Mouse (Mus musculus): ENCODE data around the gene Accsl. TPM values are rescaled to one million over a fixed set of nuclear protein-coding genes. Genes with fewer than 3 reads are reported as not detected.

Accsl gene
- total and polyA plus RNA-seq, 2 experiments from 2014 or later, result 0.08 TPM; not detected in 1

GRCm38 (mm10) chr2:93807440-93807839 is 61.5 kb downstream of the Accsl start:
- H3K4me3 ChIP-seq (ENCODE audit: low read depth, low read length), result no peak overlapping the region
- peaks cover 74% of the 10 kb centered on the region for H3K36me3 ChIP-seq (replicated peaks; ENCODE audit: control insufficient read depth, insufficient read depth, low read length)
- ATAC-seq (ENCODE audit: insufficient read depth, low read depth), result no peak
- H3K9me3 ChIP-seq (replicated peaks; ENCODE audit: control insufficient read depth, low read length), result no peaks in the 10 kb centered on the region
- 75% methylated on average over 8 of the region's 8 CpGs for WGBS
- no peak overlapping the region for H3K9ac ChIP-seq (replicated peaks; ENCODE audit: low read depth, low read length)
- no peak overlapping the region for H3K27ac ChIP-seq (ENCODE audit: low read depth)
- H3K27me3 ChIP-seq (ENCODE audit: control insufficient read depth, insufficient read depth, low read length), result no peaks in the 10 kb centered on the region
- no peak for DNase-seq (ENCODE audit: low spot score)
- TF ChIP-seq EP300 (IDR thresholded peaks at IDR 0.05; ENCODE audit: low read depth), result no peak
- TF ChIP-seq CTCF (IDR thresholded peaks at IDR 0.05; ENCODE audit: low read depth), result no peak
- no peaks in the 10 kb centered on the region for H3K4me1 ChIP-seq (ENCODE audit: control insufficient read depth, insufficient read depth)
- H3K4me2 ChIP-seq (ENCODE audit: low read depth, low read length), result no peak overlapping the region

DNA sequence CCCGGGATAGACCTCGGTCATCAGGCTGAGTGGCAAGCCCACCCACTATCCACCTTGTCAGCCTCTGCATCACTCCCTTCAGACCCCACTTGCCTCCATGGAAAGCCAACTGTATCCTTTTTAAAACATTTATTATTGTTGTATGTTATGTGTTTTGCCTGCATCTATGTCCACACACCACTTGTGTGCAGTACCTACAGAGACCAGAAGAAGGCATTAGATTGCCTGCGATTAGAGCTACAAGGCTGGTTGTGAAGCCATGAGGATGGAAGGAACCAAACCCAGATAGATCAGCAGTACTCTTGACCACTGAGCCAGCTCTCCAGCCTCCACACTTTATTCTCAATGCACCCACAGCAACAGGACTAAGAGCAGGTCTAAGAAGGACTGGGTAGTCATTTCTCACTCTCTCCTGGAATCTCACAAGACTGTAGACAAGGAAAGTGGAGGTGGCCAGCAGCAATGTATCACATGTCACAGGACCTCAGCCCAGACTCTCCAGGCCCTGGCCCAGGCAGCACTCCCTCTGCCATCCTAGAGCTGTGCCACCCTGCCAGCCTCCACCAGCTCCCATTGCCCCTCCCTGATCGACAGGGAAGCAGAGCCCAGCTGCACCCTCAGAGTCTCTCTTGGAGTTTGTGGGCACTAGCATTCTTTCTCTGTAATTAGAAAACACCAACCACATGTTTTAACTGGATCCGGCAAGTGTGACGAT is 62.3 kb downstream of the Accsl start:
- TF ChIP-seq EP300 (IDR thresholded peaks at IDR 0.05; ENCODE audit: low read depth), result no peak
- Histone ChIP-seq H3K9ac (replicated peaks; ENCODE audit: low read depth, low read length) (no peak overlapping the region), H3K4me1 (ENCODE audit: control insufficient read depth, insufficient read depth) (no peaks in the 10 kb centered on the region), H3K36me3 (replicated peaks; ENCODE audit: control insufficient read depth, insufficient read depth, low read length) (peaks cover 76% of the 10 kb centered on the region), H3K4me3 (ENCODE audit: low read depth, low read length) (no peak overlapping the region), H3K27me3 (ENCODE audit: control insufficient read depth, insufficient read depth, low read length) (no peaks in the 10 kb centered on the region), H3K4me2 (ENCODE audit: low read depth, low read length) (no peak overlapping the region), H3K9me3 (replicated peaks; ENCODE audit: control insufficient read depth, low read length) (no peaks in the 10 kb centered on the region), H3K27ac (ENCODE audit: low read depth) (no peak overlapping the region)
- 93% methylated on average over 6 of the region's 6 CpGs for WGBS
- no peak for DNase-seq (ENCODE audit: low spot score)
- ATAC-seq (ENCODE audit: insufficient read depth, low read depth), result no peak

- no peak overlapping the region for H3K9ac ChIP-seq (replicated peaks; ENCODE audit: low read depth, low read length)
- ATAC-seq (ENCODE audit: insufficient read depth, low read depth) (no peak), DNase-seq (ENCODE audit: low spot score) (no peak)
- H3K9me3 ChIP-seq (replicated peaks; ENCODE audit: control insufficient read depth, low read length), result no peaks in the 10 kb centered on the region
- H3K36me3 ChIP-seq (replicated peaks; ENCODE audit: control insufficient read depth, insufficient read depth, low read length), result peaks cover 76% of the 10 kb centered on the region
- TF ChIP-seq CTCF (IDR thresholded peaks at IDR 0.05; ENCODE audit: low read depth) (no peak), EP300 (IDR thresholded peaks at IDR 0.05; ENCODE audit: low read depth) (no peak)
- H3K27me3 ChIP-seq (ENCODE audit: control insufficient read depth, insufficient read depth, low read length), result no peaks in the 10 kb centered on the region
- WGBS, result 68% methylated on average over 4 of the region's 4 CpGs
- H3K4me2 ChIP-seq (ENCODE audit: low read depth, low read length), result no peak overlapping the region
- H3K4me1 ChIP-seq (ENCODE audit: control insufficient read depth, insufficient read depth), result no peaks in the 10 kb centered on the region
- no peak overlapping the region for H3K4me3 ChIP-seq (ENCODE audit: low read depth, low read length)
- no peak overlapping the region for H3K27ac ChIP-seq (ENCODE audit: low read depth)
Observed at GRCm38 (mm10) chr2:93805523-93805922, 63.4 kb downstream of the Accsl start.

Other genes with a start within 250 kb of the Accsl start
- gene Alx4, start 226.8 kb downstream of the Accsl start, total RNA-seq (2014; rRNA removed; ENCODE audit: low replicate concordance), result not detected in 2 replicates
- not detected in 2 replicates for gene Alx4, start 226.8 kb downstream of the Accsl start, polyA plus RNA-seq (2015; fragmentation: Nextera tagmentation; extraction: Ambion mirVana)
- gene Ext2, start 46.6 kb downstream of the Accsl start, total RNA-seq (2014; rRNA removed; ENCODE audit: low replicate concordance), result 32.8 TPM in 2 replicates
- 38.2 and 40.3 TPM in 2 replicates for gene Ext2, start 46.6 kb downstream of the Accsl start, polyA plus RNA-seq (2015; fragmentation: Nextera tagmentation; extraction: Ambion mirVana)
- gene Accs, start 19.2 kb downstream of the Accsl start, total RNA-seq (2014; rRNA removed; ENCODE audit: low replicate concordance), result 8.4 and 42.5 TPM in 2 replicates
- 6.1 and 6.2 TPM in 2 replicates for gene Accs, start 19.2 kb downstream of the Accsl start, polyA plus RNA-seq (2015; fragmentation: Nextera tagmentation; extraction: Ambion mirVana)
- gene Gm13889, start 88.0 kb upstream of the Accsl start, total RNA-seq (2014; rRNA removed; ENCODE audit: low replicate concordance), result 39.3 and 41.6 TPM in 2 replicates
- gene Gm13889, start 88.0 kb upstream of the Accsl start, polyA plus RNA-seq (2015; fragmentation: Nextera tagmentation; extraction: Ambion mirVana), result 9.0 and 10.8 TPM in 2 replicates
- not detected in 2 replicates for gene Gm27027, start 127.2 kb upstream of the Accsl start, total RNA-seq (2014; rRNA removed; ENCODE audit: low replicate concordance)
- gene Gm27027, start 127.2 kb upstream of the Accsl start, polyA plus RNA-seq (2015; fragmentation: Nextera tagmentation; extraction: Ambion mirVana), result not detected in 2 replicates
- 104 and 123 TPM in 2 replicates for gene Alkbh3, start 141.7 kb upstream of the Accsl start, total RNA-seq (2014; rRNA removed; ENCODE audit: low replicate concordance)
- 86.9 and 96.8 TPM in 2 replicates for gene Alkbh3, start 141.7 kb upstream of the Accsl start, polyA plus RNA-seq (2015; fragmentation: Nextera tagmentation; extraction: Ambion mirVana)

Measured in heart, postnatal 0 days (tissue).